Mouse (Mus musculus) left cerebral cortex, postnatal 25 days (tissue): ENCODE data around the gene Atrip. TPM values are rescaled to one million over a fixed set of nuclear protein-coding genes. Genes with fewer than 3 reads are reported as not detected.

ENCODE experiments used
- DNase-seq, 2 experiments: peaks; one replicate each; pipeline ENCODE4 v3.0.0; 2022; ENCODE audit warnings: low spot score in 2 of 2, mixed read lengths in 1 of 2
- intact Hi-C: fragments of 180-260 bp; cut with DNase I; formaldehyde crosslinking; loops from one replicate; pipeline ENCODE4 v1.15.1; 2025
- total RNA-seq, 2 experiments: library from RNA; stranded (reverse); gene quantifications; 2 replicates each; pipeline ENCODE4 v1.2.3; 2021

Atrip gene
- 10 to 100 TPM; 25.8 to 28.5 TPM for total RNA-seq

DNA sequence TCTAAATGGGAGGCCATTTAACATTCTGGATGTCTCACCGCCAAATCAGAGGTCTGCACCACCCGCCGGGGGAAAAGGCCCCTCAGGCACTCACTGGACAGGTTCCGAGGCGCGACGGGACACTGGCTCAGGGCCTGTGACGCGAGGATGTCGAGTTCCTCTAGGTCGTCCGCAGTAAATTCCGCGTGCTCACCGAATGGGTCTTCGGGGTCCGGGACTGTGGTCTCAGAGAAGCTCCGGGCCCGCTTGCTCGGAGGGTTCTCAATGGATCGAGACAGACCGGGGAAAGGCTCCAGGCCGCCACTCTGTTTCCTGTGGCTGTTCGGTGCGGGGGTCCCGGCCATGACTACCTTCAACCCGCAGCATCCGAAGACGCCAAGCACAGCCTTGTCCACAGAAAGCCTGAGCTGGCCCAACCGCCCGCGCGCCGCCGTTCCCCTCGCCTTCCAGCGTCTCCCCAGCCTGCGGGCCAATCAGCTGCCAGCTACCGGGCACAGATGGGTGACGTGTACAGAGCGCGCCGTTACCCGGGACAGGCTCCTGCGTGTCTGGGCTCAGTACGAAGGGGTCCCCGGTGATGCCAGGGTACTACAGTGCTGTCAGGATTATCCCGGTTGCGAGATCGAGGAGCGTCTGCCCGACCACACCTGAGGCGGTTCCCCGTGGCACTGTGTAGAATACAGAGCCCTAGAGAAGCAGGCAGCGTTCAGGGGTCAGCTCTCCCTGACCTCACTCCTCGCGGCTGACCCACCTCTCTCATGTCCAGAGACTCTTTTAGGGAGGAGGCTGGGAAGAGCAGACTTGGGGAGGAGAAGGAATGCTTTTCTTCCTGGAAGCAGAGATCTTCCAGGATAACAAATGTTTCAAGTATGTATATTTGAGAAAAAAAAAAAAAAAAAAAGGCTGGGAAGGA is at the start of gene Atrip:
Atrip (minus strand) TSS at position 464 of the 913 bp plus-strand sequence.
- intact Hi-C loops: no loop called here
- peak; percentile 95 to 98 for DNase-seq

DNA sequence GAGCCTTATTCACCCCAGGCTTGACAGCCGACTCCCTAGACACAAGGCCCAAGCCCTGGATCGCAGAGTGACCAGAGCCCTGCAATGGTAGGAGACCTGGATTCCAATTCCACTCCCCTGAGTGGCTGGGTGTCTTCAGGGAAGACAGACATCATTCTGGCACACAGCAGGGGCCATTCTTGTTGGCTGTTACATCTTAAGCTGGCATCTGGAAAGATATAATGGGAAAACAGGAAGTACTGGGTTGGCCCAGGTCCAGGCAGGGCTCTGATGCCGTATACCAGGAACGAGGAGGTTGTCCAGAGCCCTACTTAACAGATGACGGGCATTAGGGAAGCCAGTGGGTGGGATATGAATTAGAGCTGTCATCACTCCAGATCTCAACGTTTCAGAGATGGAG is 49.3 kb upstream of the Atrip start:
- intact Hi-C loops: loop anchor here (2.0 to 10.0 kb wide), 2 partner anchors 122 to 712 kb away; partner anchors contain the start of gene Nme6

DNA sequence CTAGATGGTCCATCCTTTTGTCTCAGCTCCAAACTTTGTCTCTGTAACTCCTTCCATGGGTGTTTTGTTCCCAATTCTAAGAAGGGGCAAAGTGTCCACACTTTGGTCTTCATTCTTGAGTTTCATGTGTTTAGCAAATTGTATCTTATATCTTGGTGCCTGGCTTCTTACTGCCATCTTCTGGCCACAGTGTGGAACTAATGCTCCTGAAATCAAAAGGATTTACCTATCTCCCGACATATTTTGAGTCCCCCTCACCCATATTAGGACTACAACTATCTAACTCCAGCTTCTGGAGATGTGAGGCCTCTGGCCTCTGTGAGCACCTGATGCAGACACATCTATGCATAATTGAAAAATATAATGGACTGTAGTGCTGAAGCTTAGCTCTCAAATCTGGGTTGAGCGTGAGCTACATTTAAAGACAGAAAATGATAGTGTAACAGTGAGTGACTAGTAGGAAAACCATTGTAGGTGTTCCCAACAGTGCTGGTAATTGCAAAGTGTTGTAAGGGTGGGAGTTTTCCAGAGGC is 48.7 kb upstream of the Atrip start:
- peak; percentile 37 to 54 for DNase-seq
- intact Hi-C loops: loop anchor here (2.0 to 10.0 kb wide), 2 partner anchors 122 to 712 kb away; partner anchors contain the start of gene Nme6

More for the DNA sequence above, 49.3 kb upstream of the Atrip start:
- no peak for DNase-seq

DNA sequence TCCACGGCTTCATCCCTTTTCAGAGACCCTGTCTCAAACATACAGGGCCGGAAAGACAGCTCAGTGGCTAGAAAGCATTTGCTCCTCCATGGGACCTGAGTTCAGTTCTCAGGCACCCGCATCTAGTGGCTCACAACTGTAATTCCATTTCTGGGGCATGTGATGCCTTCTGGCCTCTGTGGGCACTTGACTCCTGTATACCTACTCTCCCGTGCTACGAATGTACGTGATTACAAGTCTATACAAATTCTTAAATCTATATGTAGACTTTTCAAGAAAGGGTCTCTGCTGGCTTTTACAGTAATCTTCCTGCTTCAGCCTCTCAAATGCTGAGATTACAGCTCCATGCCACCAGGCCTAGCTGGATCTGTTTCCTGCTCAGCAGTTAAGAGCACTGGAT is 47.0 kb upstream of the Atrip start:
- intact Hi-C loops: loop anchor here (1.0 to 10.0 kb wide), 2 partner anchors 33 to 714 kb away; partner anchors contain the start of gene Nme6
- DNase-seq: no peak

DNA sequence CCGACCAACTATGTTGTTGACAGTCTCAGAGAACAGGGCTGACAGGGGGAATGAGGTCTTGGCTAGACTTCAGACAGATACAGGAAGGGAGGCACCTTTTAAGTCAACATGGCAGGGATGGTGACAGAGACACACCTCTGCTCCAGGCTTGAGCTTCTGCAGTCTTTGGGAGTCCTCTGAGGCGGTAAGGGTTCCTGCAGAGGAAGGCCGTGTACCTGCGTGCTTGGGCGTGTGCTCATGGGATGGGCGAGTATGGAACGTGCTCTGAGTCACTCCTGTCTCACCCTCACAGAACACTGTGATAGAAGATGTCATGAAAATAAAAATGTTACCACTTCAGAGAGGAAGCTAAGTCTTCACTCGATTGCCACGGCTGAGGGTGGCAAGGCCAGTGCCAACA is 45.6 kb upstream of the Atrip start:
- DNase-seq: no peak
- intact Hi-C loops: no loop called here

DNA sequence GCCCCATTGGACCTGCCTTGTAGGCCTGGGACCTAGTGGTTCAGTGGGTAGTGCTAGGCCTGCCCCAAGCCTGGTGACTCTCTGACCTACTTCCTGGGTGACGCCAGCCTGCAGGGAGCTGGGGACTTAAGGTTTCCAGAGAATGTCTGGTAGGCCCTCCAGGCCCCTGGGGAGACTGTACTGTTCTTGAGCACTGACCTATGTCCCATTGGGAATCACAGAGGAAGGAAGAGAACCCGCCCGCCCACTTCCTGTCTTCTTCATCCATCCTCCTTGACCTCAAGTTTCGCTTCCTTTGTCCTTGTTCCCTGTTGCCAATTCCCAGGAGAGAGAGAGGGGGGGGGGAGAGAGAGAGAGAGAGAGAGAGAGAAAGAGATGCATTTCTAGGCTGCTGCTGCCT is 44.2 kb upstream of the Atrip start:
- no peak for DNase-seq

DNA sequence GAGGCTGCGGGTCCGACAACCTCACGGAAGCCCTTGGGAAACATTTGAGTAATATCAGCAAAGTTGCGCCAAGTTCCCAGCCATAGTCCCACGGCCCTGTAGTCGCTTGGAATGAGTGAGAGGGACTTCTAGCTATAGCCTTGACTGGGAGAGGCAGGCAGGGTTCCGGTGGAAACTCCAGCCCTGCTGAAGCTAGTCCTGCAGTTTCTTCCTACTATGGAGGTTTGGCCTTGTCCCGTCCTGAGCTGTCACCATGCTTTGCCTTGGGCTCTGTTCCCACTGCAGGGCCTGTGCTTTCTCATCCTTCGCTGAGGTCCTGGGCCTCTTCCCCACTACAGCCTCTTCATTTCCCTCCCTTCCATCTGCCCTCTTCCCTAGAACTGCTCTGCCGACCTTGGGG is 42.3 kb upstream of the Atrip start:
- intact Hi-C loops: no loop called here

More for the DNA sequence above, 44.2 kb upstream of the Atrip start:
- intact Hi-C loops: no loop called here

DNA sequence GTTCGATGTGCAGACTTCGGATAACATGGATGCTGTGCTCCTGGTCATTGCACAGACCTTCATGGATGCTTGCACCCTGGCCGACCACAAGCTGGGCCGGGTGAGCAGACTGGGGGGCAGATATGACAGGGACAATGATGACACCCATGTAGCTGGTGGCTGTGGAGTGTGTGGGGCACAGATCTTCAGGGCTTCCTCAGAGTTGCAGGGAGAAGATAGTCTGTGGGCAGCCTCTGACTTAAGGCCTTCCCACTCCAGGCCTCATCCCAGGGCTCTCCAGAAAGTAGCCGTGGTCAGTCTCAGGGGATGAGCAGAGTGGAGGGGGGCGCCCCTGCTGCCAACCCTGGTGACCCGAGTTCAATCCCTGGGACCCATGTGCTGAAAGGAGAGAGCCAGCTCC is 40.9 kb upstream of the Atrip start:
- intact Hi-C loops: no loop called here
- no peak for DNase-seq

More for the DNA sequence above, 42.3 kb upstream of the Atrip start:
- no peak for DNase-seq

DNA sequence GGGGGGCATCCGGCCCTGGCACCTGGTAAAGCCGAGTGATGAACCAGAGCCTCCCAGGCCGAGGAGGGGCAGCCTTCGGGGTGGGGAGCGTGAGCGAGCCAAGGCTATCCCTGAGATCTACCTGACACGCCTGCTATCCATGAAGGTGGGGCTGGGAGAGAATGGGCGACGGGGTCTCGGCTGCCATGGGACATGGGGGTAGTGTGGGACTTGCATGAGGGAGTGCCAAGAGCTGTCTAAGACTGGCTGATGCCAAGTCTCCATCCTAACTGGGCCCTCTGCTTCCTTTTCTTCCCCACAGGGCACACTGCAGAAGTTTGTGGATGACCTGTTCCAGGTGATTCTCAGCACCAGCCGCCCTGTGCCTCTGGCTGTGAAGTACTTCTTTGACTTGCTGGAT is 40.4 kb upstream of the Atrip start:
- intact Hi-C loops: no loop called here

DNA sequence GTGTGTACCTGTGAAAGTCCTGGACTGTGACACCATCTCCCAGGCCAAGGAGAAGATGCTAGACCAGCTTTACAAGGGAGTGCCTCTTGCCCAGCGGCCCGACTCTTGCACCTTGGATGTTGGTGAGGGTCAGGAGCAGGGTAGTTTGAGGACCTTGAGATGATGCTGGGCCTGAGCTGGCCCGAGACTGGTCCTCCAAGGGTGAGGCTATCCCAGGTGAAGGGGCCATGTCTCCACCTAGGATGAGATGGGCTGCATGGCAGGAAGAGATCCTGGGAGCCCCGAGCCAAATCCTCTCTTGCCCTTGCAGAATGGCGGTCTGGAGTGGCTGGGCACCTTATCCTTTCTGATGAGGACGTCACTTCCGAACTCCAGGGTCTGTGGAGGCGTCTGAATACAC is 39.4 kb upstream of the Atrip start:
- intact Hi-C loops: no loop called here
- DNase-seq: no peak

More for the DNA sequence above, 40.4 kb upstream of the Atrip start:
- DNase-seq: no peak

DNA sequence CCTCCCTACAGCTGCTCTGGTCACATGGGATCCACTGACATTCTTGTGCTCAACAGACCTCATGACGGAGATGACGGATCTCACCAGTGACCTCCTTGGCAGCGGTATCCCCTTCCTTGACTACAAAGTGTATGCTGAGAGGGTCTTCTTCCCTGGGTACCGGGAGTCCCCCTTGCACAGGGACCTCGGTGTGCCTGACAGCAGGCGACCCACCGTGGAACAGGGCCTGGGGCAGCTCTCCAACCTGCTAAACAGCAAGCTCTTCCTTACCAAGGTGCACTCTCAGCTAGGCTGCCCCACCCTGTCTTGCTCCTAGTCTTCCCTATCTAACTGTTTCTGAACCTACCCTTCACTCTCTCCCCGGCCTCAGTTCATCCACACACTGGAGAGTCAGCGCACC is 37.7 kb upstream of the Atrip start:
- intact Hi-C loops: no loop called here
- DNase-seq: no peak

DNA sequence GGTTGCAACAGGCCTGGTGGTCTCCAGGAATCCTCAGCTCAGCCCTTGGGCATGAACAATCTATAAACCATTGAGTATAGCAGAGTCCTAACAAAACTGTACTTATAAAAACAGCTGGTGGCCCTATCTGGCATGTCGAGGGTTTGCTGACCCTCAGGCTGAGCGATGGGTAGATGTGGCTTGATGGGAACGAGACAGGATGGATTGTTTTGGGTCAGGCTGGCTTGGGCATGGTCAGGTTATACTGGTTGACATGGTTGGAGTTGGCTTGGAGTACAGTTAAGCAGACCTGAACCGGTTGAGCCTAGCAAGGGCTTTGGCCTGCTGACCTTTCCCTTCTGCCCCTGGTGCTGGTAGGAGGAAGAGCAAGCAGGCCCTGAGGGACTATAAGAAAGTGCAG is 37.2 kb upstream of the Atrip start:
- no peak for DNase-seq
- intact Hi-C loops: no loop called here

DNA sequence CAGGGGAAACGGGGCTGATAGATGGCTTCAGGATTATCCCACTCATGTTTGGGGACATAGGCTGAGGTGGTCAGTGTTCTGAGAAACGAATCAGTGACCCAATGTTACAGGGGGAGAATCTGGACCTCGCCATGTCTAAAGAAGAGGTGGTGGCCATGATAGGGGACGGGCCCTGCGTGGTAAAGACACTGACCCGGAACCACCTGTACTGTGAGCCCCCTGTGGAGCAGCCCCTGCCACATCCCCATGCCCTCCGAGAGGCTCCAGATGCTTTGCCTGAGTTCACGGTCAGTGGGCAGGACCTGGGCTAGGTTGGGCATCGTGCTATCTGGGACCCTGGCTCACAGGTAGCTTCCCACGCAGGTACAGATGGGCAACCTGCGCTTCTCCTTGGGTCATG is 36.3 kb upstream of the Atrip start:
- intact Hi-C loops: no loop called here
- DNase-seq: no peak

DNA sequence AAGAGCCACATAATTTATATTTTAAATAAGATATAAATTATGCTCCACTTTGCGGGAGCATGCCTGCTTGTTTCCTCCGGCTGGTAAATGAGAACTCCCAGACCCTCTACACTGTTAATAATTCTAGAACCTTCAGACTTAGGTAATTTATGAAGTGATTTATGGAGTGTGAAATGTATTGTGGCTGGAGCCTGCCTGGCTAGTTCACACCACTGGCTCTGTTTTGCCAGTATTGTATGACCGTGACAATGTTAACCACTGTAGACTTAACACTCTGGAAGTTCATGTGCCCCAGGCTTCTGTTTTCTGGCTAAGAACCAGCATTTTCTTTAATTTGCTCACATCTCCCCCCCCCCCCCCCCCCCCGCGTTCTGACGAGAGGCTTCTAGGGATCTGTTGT is 33.4 kb upstream of the Atrip start:
- DNase-seq: no peak

DNA sequence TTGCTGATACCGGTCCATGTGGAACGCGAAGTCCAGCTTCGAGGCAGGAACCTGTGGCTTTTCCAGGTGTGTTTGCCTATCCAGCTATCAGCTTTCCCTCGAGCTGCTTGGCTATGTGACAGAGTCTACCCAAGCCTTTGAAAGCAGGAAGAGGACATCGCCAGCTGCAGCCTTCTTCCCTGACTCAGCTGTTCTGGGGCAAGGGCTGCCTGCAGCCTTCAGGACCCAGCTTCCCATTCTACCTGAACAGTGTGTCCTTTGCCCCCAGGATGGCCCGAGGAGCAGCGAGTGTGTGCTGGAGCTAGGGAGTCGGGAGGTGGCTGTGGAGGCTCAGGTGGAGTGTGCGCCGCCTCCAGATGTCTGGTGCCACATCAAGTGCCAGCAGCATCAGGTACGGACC is 31.7 kb upstream of the Atrip start:
- intact Hi-C loops: no loop called here
- no peak for DNase-seq

More for the DNA sequence above, 33.4 kb upstream of the Atrip start:
- intact Hi-C loops: no loop called here

DNA sequence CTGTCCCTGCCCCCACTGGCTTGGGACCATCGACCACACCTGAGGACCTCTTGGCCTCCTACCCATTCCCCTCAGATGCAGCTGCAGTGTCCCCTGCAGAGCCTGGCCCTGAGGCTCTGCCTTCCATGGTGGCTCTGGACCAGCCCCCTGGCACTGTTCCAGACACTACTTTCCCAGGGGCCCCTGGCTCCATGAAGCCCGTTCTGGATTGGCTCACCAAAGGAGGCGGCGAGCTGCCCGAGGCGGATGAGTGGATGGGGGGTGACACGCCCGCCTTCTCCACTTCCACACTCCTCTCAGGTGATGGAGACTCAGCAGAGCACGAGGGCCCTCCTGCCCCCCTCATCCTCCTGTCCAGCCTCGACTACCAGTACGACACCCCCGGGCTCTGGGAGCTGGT is 31.1 kb upstream of the Atrip start:
- intact Hi-C loops: no loop called here
- peak; percentile 32 to 40 for DNase-seq

DNA sequence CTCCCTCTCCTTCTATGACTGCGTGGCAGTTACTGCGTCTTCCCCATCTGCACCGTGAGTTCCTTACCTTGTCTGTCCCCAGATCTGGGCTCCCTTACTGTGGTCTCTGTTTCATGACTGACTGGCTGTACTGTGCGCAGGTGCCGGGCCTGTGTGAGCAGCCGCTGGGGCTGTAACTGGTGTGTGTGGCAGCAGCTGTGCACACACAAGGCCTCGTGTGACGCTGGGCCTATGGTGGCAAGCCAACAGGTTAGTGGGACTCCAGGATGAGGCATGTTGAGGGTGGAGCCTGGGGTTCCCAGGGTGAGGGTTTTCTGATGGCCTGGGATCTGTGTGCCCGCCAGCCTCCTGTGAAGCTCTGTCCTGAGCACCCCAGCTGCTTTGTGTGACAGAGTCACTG is 30.2 kb upstream of the Atrip start:
- no peak for DNase-seq
- intact Hi-C loops: no loop called here

DNA sequence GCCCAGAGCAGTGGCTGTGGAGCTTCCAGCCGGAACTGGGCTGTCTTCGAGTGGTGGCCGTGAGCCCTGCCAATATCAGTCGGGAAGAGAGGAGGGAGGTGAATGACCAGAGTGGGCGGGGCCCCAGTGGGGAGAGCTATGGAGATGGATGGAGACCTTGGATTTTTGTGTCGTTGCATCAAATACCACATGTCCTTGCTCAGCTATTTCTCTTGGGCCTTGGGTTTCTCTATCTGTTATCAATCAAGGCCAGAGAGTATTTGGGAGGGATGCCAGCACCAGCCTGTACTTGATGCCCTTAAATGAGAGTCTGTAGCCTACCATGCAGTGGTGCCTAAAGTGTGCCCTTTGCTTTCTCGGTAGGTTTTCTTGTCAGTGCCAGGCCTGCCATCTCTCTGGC is 29.3 kb upstream of the Atrip start:
- DNase-seq: no peak
- intact Hi-C loops: no loop called here

DNA sequence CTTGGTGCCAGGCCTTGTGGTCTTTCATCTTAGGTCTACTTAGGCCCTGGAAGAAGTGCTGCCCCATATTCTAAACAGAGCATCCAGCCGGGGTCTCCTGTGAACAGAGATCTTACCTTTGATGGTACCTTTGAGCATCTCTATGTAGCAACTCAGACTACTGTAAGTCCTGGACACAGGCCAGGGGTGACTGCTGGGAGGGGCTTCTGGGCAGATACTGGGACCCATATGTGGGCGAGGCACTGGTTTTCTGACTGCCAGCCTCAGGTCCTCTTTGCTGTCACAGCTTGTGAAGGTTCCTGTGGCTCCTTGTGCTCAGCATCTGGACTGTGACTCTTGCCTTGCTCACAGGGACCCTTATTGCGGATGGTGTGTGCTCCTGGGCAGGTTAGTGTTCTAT is 28.6 kb upstream of the Atrip start:
- DNase-seq: no peak
- intact Hi-C loops: no loop called here

DNA sequence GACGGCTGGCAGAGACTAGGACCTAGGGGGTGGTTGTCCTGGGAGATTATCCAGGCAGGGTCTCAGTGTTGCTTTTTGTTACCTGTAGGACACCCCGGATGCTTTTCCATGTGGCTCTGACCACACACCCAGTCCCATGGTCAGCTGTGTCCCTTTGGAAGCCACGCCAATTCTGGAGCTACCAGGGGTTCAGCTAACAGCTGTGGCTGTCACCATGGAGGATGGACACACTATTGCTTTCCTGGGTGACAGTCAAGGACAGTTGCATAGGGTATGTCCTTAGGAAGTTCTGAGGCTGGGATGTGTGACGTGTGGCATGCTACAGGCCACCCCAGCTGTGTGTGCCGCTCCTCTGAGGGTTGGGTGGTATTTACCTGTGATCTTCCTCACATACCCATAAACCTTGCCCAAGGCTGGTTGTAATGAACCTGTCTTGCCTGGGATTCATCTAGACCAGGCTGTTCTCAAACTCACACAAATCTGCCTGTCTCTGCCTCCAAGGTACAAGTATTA is 28.1 kb upstream of the Atrip start:
- no peak for DNase-seq
- intact Hi-C loops: no loop called here
